Mouse (Mus musculus): Measurements from ENCODE around the gene Kif26a. TPM values are rescaled to one million over a fixed set of nuclear protein-coding genes. Genes with fewer than 3 reads are reported as not detected.
A peak's percentile ranks its signal among the peaks of the same experiment; 100 is the strongest.

The Kif26a gene
- polyA plus RNA-seq, 1 experiment from 2014 or later, result 3.1 TPM

DNA sequence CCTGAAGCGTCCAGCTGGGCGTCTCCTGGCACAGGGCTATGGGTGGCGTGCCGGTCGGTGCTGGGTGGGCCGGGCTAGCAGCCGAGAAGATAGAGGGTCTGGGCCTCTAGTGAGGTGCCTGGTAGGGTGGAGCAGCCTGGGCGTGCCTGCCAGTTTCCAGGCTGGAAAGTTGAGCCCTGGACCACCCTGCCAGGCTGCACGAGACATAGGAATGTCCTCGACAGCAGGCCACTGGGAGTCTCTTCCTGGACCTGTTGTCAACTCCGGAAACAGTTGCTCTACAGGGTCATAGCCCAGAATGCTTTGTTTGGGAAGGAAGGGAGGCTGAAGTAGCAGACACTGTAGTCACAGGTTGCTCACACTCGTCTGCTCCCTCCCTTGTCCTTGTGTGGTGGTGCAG lies 7.6 kb downstream of the Kif26a start:
- Histone ChIP-seq H3K4me2 (replicated peaks) (no peak overlapping the region), H3K27me3 (ENCODE audit: control insufficient read depth, insufficient read depth, low read length) (peaks cover 19% of the 10 kb centered on the region; the same call in 1 of the 2 replicates), H3K36me3 (replicated peaks; ENCODE audit: control insufficient read depth, insufficient read depth) (no peaks in the 10 kb centered on the region), H3K4me3 (replicated peaks; ENCODE audit: low read length) (no peak overlapping the region), H3K4me1 (replicated peaks; ENCODE audit: control insufficient read depth, insufficient read depth, low read length) (peaks cover 22% of the 10 kb centered on the region), H3K27ac (no peak overlapping the region), H3K9ac (no peak overlapping the region), H3K9me3 (ENCODE audit: control insufficient read depth, low read length) (no peaks in the 10 kb centered on the region)
- DNase-seq (ENCODE audit: low spot score) (no peak), ATAC-seq (ENCODE audit: low FRiP score) (no peak)
- 83% methylated on average over 12 of the region's 12 CpGs for WGBS

DNA sequence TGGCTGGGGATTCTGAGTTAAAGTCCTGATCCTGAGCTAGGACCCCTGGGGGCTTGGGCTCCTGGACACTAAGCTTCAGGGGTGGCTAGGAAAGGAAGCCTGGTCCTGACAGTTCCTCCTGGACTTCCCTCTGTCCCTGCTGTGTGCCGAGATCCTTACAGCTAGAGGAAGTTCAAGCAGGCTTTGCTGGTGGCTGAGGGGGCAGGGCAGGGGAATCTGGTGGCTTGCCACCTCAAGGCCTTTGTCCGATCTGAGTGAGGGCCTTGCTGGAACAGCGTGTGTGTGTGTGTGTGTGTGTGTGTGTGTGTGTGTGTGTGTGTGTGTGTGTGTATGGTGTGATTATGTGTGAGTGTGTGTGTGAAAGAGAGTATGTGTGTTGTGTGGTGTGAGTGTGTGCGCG lies 8.5 kb downstream of the Kif26a start:
- Histone ChIP-seq H3K27ac (peak overlapping the region; percentile 29; the same call in 1 of the 2 replicates), H3K36me3 (replicated peaks; ENCODE audit: control insufficient read depth, insufficient read depth) (no peaks in the 10 kb centered on the region), H3K4me1 (replicated peaks; ENCODE audit: control insufficient read depth, insufficient read depth, low read length) (peaks cover 22% of the 10 kb centered on the region), H3K27me3 (ENCODE audit: control insufficient read depth, insufficient read depth, low read length) (peaks cover 25% of the 10 kb centered on the region; the same call in 1 of the 2 replicates), H3K9ac (no peak overlapping the region), H3K4me3 (replicated peaks; ENCODE audit: low read length) (no peak overlapping the region), H3K4me2 (replicated peaks) (no peak overlapping the region), H3K9me3 (ENCODE audit: control insufficient read depth, low read length) (no peaks in the 10 kb centered on the region)
- DNase-seq (ENCODE audit: low spot score) (no peak), ATAC-seq (ENCODE audit: low FRiP score) (no peak)
- 53% methylated on average over 4 of the region's 5 CpGs for WGBS

DNA sequence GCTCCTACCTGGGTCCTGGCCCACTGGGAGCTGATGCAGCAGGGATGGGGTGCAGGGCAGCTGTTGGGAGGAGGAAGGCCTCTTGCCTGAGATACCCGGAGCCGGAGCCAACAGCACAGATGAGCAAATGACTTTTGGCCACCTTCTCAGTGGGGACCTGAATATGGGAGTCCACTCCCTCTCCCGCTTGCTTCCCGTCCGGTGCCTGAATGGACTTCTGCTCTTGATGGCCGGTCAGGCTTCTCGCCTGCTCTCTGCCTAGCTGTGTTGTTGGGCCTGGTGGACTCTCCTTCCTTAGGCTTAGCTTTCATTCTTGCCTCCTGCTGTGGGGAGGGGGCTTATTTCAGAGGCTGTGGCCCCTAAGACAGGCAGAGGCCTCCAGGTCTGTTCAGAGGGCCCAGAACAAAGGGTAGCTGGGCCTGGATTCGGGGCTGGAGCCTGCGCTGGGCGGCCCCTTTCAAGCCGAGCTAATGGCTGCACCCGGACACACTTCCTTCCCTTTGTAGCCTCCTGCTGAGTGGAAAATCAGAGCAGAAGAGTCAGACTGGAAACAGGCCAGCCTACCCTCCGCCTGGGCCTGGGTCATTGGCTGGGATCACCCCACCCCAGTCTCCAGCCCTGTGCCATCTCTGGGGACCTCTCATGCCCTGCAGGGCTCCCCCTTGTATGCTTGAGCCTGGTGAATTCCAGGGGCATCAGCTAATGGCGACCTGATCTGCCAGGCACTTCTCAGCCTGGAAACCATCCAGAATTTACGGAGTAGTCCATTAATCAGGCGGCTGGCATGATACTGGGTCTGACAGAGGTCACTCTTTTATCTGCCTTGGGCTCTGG lies 9.4 kb downstream of the Kif26a start:
- Histone ChIP-seq H3K36me3 (replicated peaks; ENCODE audit: control insufficient read depth, insufficient read depth) (no peaks in the 10 kb centered on the region), H3K4me2 (replicated peaks) (peak overlapping the region; percentile 15; the same call in 1 of the 2 replicates), H3K4me1 (replicated peaks; ENCODE audit: control insufficient read depth, insufficient read depth, low read length) (peaks cover 15% of the 10 kb centered on the region), H3K27ac (peak overlapping the region; percentile 29), H3K27me3 (ENCODE audit: control insufficient read depth, insufficient read depth, low read length) (peaks cover 19% of the 10 kb centered on the region; the same call in 1 of the 2 replicates), H3K9ac (0 out of 2 replicates have a peak overlapping the region, but pooled peaks have one; percentile 12), H3K4me3 (replicated peaks; ENCODE audit: low read length) (no peak overlapping the region), H3K9me3 (ENCODE audit: control insufficient read depth, low read length) (no peaks in the 10 kb centered on the region)
- DNase-seq (ENCODE audit: low spot score) (no peak), ATAC-seq (ENCODE audit: low FRiP score) (no peak)
- 26% methylated on average over 16 of the region's 16 CpGs for WGBS

DNA sequence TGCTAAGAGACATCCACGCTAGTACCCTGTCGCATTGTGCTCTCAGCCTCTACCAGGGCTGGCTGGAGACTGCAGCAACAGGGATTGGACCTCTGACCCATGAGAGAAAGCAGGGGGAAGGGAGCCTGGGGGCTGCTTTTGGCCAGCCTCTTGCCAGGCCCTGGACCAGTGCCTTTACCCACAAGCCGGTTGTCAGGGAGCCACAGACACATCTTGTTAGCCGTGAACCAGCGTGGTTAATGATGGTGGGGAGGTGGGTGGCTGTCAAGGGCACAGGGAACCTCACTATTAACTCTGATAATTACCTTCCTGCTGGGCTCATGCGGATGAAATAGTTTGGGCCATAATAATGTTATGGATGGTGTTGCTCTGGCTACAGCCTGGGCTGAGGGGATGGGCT lies 10.8 kb downstream of the Kif26a start:
- H3K9me3 ChIP-seq (ENCODE audit: control insufficient read depth, low read length), result no peaks in the 10 kb centered on the region
- H3K27me3 ChIP-seq (ENCODE audit: control insufficient read depth, insufficient read depth, low read length), result peaks cover 19% of the 10 kb centered on the region; the same call in 1 of the 2 replicates
- no peak overlapping the region for H3K4me2 ChIP-seq (replicated peaks)
- H3K36me3 ChIP-seq (replicated peaks; ENCODE audit: control insufficient read depth, insufficient read depth), result no peaks in the 10 kb centered on the region
- no peak overlapping the region for H3K4me3 ChIP-seq (replicated peaks; ENCODE audit: low read length)
- no peak overlapping the region for H3K9ac ChIP-seq
- no peak overlapping the region for H3K27ac ChIP-seq
- H3K4me1 ChIP-seq (replicated peaks; ENCODE audit: control insufficient read depth, insufficient read depth, low read length), result peaks cover 14% of the 10 kb centered on the region
- WGBS, result 32% methylated on average over 6 of the region's 6 CpGs
- no peak for ATAC-seq (ENCODE audit: low FRiP score)
- DNase-seq (ENCODE audit: low spot score), result no peak

DNA sequence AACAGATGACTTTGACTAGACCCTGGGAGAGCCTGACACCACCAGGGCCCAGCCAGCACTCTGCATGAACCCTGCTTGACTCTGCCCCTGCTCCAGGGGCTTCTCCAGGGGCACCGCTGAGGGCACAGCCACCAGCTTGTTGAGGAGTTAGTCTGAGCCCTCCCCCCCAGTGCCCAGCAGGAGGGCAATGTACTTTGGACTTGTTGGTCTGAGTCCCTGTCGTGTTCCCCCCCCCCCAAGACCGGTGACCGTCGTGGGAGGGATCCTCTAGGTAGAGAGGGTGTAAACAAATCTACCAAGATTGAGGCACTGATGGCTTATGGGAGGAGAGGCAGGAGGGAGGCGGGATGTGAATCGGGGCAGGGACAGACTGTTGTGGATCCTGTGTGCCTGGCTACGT lies 12.2 kb downstream of the Kif26a start:
- H3K9ac ChIP-seq, result no peak overlapping the region
- DNase-seq (ENCODE audit: low spot score) (no peak), ATAC-seq (ENCODE audit: low FRiP score) (no peak)
- no peaks in the 10 kb centered on the region for H3K36me3 ChIP-seq (replicated peaks; ENCODE audit: control insufficient read depth, insufficient read depth)
- peaks cover 24% of the 10 kb centered on the region for H3K4me1 ChIP-seq (replicated peaks; ENCODE audit: control insufficient read depth, insufficient read depth, low read length)
- H3K9me3 ChIP-seq (ENCODE audit: control insufficient read depth, low read length), result no peaks in the 10 kb centered on the region
- H3K27ac ChIP-seq, result no peak overlapping the region
- 63% methylated on average over 8 of the region's 8 CpGs for WGBS
- H3K4me2 ChIP-seq (replicated peaks), result no peak overlapping the region
- no peak overlapping the region for H3K4me3 ChIP-seq (replicated peaks; ENCODE audit: low read length)
- peaks cover 13% of the 10 kb centered on the region; the same call in 1 of the 2 replicates for H3K27me3 ChIP-seq (ENCODE audit: control insufficient read depth, insufficient read depth, low read length)

DNA sequence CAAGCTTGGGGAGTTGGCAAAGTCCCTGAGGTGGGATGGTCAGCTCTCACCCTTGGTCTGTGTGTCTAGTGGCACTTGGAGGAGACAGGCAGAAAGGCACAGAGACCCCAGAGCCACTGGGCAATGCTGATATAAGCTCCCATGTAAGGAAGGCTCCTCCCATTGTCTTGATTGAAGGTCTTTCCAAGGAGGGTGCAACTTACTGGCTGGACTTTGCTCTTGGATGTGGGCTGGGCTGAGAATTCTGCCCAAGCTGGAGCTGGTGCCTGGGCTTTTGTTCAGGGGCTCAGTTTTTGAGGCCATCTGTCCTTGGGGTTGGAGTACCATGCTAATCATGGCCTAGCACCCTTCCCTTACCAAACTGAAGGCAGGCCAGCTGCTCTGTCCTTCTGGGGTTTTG lies 12.8 kb downstream of the Kif26a start:
- H3K9ac ChIP-seq, result no peak overlapping the region
- H3K9me3 ChIP-seq (ENCODE audit: control insufficient read depth, low read length), result no peaks in the 10 kb centered on the region
- DNase-seq (ENCODE audit: low spot score) (no peak), ATAC-seq (ENCODE audit: low FRiP score) (no peak)
- H3K4me3 ChIP-seq (replicated peaks; ENCODE audit: low read length), result no peak overlapping the region
- H3K4me1 ChIP-seq (replicated peaks; ENCODE audit: control insufficient read depth, insufficient read depth, low read length), result peaks cover 30% of the 10 kb centered on the region
- peaks cover 13% of the 10 kb centered on the region; the same call in 1 of the 2 replicates for H3K27me3 ChIP-seq (ENCODE audit: control insufficient read depth, insufficient read depth, low read length)
- H3K4me2 ChIP-seq (replicated peaks), result no peak overlapping the region
- H3K36me3 ChIP-seq (replicated peaks; ENCODE audit: control insufficient read depth, insufficient read depth), result no peaks in the 10 kb centered on the region
- no peak overlapping the region for H3K27ac ChIP-seq

DNA sequence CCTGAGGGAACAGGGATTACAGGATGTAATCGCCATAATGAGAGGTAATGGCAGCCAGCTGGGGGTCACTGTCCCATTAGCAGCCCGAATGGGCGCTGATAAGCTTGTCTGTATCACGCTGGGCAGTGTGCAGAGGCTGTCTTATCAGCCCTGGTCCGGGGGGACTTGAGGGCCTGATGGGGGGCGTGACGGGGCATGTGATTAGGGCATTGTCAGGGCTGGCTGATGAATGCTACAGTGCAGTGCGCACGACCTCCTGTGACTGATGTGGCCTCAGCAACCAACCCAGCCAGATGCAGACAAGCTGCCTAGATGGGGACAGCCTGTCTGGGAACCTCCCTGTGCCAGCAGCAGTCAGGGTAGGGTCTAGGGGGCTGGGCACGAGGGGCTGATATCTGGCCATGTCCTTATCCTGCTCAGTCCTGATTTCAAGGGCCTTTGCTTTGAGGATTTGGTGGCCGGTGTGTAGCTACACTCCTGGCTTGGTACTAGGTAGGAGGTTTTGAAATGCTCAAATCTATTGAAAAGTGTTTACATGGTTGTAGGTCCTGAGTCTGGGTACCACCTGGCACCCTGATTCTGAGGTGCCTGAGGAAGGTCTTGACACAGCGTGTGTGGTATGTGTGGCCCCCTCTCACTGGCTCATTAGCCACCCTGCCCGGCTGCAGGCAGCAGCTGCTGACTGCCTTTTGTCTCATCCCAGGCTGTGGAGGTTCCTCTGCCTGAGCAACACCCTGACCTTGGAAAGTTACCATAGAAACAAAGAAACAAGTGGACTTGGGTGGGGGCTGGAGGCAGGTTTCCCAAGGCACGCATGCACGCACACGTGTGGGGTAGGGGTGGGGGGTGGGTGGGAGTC lies 18.2 kb downstream of the Kif26a start:
- no peak overlapping the region for H3K4me2 ChIP-seq (replicated peaks)
- no peaks in the 10 kb centered on the region for H3K36me3 ChIP-seq (replicated peaks; ENCODE audit: control insufficient read depth, insufficient read depth)
- peak overlapping the region; percentile 34; the same call in 1 of the 2 replicates for H3K9ac ChIP-seq
- no peak overlapping the region for H3K4me3 ChIP-seq (replicated peaks; ENCODE audit: low read length)
- 15% methylated on average over 16 of the region's 16 CpGs for WGBS
- no peak overlapping the region; the same call in 1 of the 2 replicates for H3K27ac ChIP-seq
- H3K4me1 ChIP-seq (replicated peaks; ENCODE audit: control insufficient read depth, insufficient read depth, low read length), result peaks cover 29% of the 10 kb centered on the region
- no peaks in the 10 kb centered on the region for H3K27me3 ChIP-seq (ENCODE audit: control insufficient read depth, insufficient read depth, low read length)
- DNase-seq (ENCODE audit: low spot score), result no peak
- ATAC-seq (ENCODE audit: low FRiP score), result peak; percentile 44; the same call in 1 of the 2 replicates
- H3K9me3 ChIP-seq (ENCODE audit: control insufficient read depth, low read length), result no peaks in the 10 kb centered on the region

DNA sequence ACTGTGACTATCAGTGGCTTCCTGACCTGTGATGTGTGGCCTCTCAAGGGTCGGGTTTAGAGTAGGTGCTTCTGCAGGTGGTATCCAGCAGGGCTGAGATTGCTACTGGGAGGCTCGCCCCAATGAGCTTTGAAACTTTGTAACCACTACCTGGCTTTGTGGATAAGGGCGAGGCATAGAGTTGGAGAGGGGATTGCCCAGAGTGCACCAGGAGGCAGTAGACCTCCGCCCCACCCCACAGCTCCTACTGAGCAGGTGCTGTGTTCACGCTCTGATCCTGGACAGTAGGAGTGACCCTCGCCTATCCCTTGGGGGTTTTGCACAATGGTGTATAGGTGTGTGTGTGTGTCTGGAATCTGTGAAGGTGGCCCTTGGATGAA lies 18.8 kb downstream of the Kif26a start:
- Histone ChIP-seq H3K4me1 (replicated peaks; ENCODE audit: control insufficient read depth, insufficient read depth, low read length) (peaks cover 34% of the 10 kb centered on the region), H3K9ac (no peak overlapping the region), H3K36me3 (replicated peaks; ENCODE audit: control insufficient read depth, insufficient read depth) (no peaks in the 10 kb centered on the region), H3K4me2 (replicated peaks) (no peak overlapping the region), H3K9me3 (ENCODE audit: control insufficient read depth, low read length) (no peaks in the 10 kb centered on the region), H3K4me3 (replicated peaks; ENCODE audit: low read length) (no peak overlapping the region), H3K27ac (no peak overlapping the region), H3K27me3 (ENCODE audit: control insufficient read depth, insufficient read depth, low read length) (no peaks in the 10 kb centered on the region)
- 64% methylated on average over 6 of the region's 6 CpGs for WGBS
- ATAC-seq (ENCODE audit: low FRiP score) (no peak), DNase-seq (ENCODE audit: low spot score) (no peak)

DNA sequence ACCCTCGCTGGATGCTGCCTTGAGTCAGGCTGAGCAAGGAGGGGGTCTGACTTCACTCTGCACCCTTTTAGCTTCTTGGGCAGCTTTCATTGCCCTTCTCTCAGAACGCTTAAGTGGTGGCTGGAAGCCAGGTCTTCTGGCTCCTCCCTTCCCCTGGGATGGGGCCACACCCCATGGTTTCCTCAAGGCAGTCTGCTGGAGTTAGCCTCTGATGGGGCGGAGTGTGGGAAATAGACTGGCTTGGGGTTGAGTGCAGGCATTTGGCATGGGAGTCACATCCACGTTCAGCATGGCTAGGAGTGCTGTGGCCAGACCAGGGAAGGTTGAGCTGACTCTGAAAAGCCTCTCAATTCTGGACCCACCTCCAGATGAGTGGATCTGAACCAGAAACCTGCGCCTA lies 23.2 kb downstream of the Kif26a start:
- no peak overlapping the region for H3K9ac ChIP-seq

More for the DNA sequence above, 23.2 kb downstream of the Kif26a start:
- DNase-seq (ENCODE audit: low spot score), result no peak
- 61% methylated on average over 5 of the region's 5 CpGs for WGBS
- ATAC-seq (ENCODE audit: low FRiP score), result no peak
- H3K27ac ChIP-seq, result no peak overlapping the region
- H3K27me3 ChIP-seq (ENCODE audit: control insufficient read depth, insufficient read depth, low read length), result no peaks in the 10 kb centered on the region
- H3K36me3 ChIP-seq (replicated peaks; ENCODE audit: control insufficient read depth, insufficient read depth), result peaks cover 14% of the 10 kb centered on the region
- H3K4me3 ChIP-seq (replicated peaks; ENCODE audit: low read length), result no peak overlapping the region
- no peaks in the 10 kb centered on the region for H3K9me3 ChIP-seq (ENCODE audit: control insufficient read depth, low read length)
- no peak overlapping the region for H3K4me2 ChIP-seq (replicated peaks)
- H3K4me1 ChIP-seq (replicated peaks; ENCODE audit: control insufficient read depth, insufficient read depth, low read length), result peaks cover 28% of the 10 kb centered on the region
